Mouse (Mus musculus): ENCODE measurements at regions not wholly inside any gene's neighbourhood (a gene's known extent, or its start where the extent isn't known, plus 50 kb on each side); places are given as distances from the start of the nearest gene placed in this dataset.

- no peaks in the 10 kb centered on the region for H3K27me3 ChIP-seq (ENCODE audit: insufficient read depth, low read length)
- no peak overlapping the region for H3K9ac ChIP-seq (replicated peaks; ENCODE audit: low read length)
- no peaks in the 10 kb centered on the region for H3K9me3 ChIP-seq (ENCODE audit: low read length)
- no peak overlapping the region for H3K4me3 ChIP-seq (ENCODE audit: low read length)
- H3K4me2 ChIP-seq (replicated peaks; ENCODE audit: low read depth, low read length): no peak overlapping the region
- H3K4me1 ChIP-seq (ENCODE audit: insufficient read depth, low read length): peaks cover 9% of the 10 kb centered on the region; the same call in 1 of the 2 replicates
- no peak for ATAC-seq (ENCODE audit: low FRiP score, low TSS enrichment)
- no peak overlapping the region for H3K27ac ChIP-seq (ENCODE audit: low read length)
- WGBS: 91% methylated on average over 7 of the region's 7 CpGs
- no peaks in the 10 kb centered on the region for H3K36me3 ChIP-seq (ENCODE audit: insufficient read depth, low read length)
Measured at GRCm38 (mm10) chr14:103895261-103895660, 51.1 kb upstream of the Ednrb start.
